Mouse (Mus musculus) liver, embryonic 16.5 days (tissue): Measurements from ENCODE around the gene Fcgbp. TPM values are rescaled to one million over a fixed set of nuclear protein-coding genes. Genes with fewer than 3 reads are reported as not detected.
"Not testable (repeated sequence)": the region's sequence is repeated elsewhere in the genome, so short reads cannot be mapped to it uniquely, and the experiment has no call there.

Source experiments
- ATAC-seq: fragments of 200-750 bp; cut with Nextera tagmentation; 2 replicates; pipeline ENCODE4 v1.8.0; 2017; ENCODE audit warnings: low read depth, mild to moderate bottlenecking, moderate number of reproducible peaks, moderate library complexity
- H3K27ac ChIP-seq: fragments of 300-500 bp; sonication (generic); 2 replicates; pipeline ENCODE4 v1.5.1; 2014; ENCODE audit warnings: mild to moderate bottlenecking, low read length
- H3K27me3 ChIP-seq: fragments of 300-500 bp; sonication (generic); 2 replicates; pipeline ENCODE4 v1.6.1; 2014; ENCODE audit warnings: low read depth, low read length, mixed read lengths; ENCODE audit not compliant: control insufficient read depth, insufficient read depth
- H3K36me3 ChIP-seq: fragments of 300-500 bp; sonication (generic); 2 replicates; pipeline ENCODE4 v1.6.1; 2014; ENCODE audit warnings: mild to moderate bottlenecking; ENCODE audit not compliant: control insufficient read depth, insufficient read depth
- H3K4me1 ChIP-seq: fragments of 300-500 bp; sonication (generic); 2 replicates; pipeline ENCODE4 v1.6.1; 2014; ENCODE audit warnings: low read depth, low read length, mixed read lengths; ENCODE audit not compliant: control insufficient read depth
- H3K4me2 ChIP-seq: fragments of 300-500 bp; sonication (generic); 2 replicates; pipeline ENCODE4 v1.6.1; 2014; ENCODE audit warnings: low read depth, low read length, mixed read lengths
- H3K4me3 ChIP-seq: fragments of 300-500 bp; sonication (generic); 2 replicates; pipeline ENCODE4 v1.5.1; 2014; ENCODE audit warnings: low read depth, mild to moderate bottlenecking, low read length
- H3K9ac ChIP-seq: fragments of 300-500 bp; sonication (generic); 2 replicates; pipeline ENCODE4 v1.6.1; 2014; ENCODE audit warnings: low read depth, low read length
- H3K9me3 ChIP-seq: fragments of 300-500 bp; sonication (generic); replicated peaks from 2 replicates; pipeline ENCODE4 v1.6.1; 2016; ENCODE audit warnings: low read length; ENCODE audit not compliant: control insufficient read depth
- WGBS: fragments of 180-500 bp; shearing (Covaris S2); extraction: QIAGEN DNeasy Blood & Tissue Kit; methylation state at CpG from one replicate; pipeline ENCODE4 v1.1.7; 2014; ENCODE audit not compliant: insufficient replicate concordance; 5-methylcytosine and 5-hydroxymethylcytosine counted together
- polyA plus RNA-seq: library from polyadenylated mRNA; unstranded; fragments of >200 nt; fragmentation: Nextera tagmentation; extraction: Ambion mirVana; gene quantifications from 2 replicates; pipeline ENCODE4 v1.2.1, GENCODE M21; 2015

Gene Fcgbp
- polyA plus RNA-seq, 1 experiment from 2014 or later, result 2.5 TPM

DNA sequence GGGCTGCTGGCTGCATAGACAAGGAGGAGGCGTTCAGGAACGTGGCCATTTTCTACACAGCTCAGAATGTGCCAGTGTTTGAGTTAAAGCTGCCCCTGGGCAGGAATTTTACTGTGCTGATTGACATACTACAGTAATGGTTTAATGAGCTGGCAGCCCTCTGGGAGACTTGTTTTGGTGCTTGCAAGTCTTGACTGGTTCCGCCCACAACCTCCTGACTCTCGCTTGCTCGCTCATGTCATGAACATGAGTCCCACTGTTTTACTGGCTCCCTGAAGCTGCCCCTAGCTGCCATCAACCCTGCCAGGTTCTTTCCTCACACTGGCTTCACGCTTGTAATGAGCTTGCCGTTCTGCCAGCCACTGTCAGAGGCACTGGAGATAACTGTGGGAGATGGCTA, 13.2 kb downstream of the Fcgbp start:
- 71% methylated on average over 7 of the region's 7 CpGs for WGBS
- Histone ChIP-seq H3K27me3 (no peaks in the 10 kb centered on the region), H3K27ac (no peak overlapping the region), H3K4me2 (no peak overlapping the region), H3K9ac (no peak overlapping the region), H3K9me3 (no peaks in the 10 kb centered on the region), H3K4me1 (no peaks in the 10 kb centered on the region), H3K36me3 (no peaks in the 10 kb centered on the region), H3K4me3 (no peak overlapping the region)
- no peak for ATAC-seq

DNA sequence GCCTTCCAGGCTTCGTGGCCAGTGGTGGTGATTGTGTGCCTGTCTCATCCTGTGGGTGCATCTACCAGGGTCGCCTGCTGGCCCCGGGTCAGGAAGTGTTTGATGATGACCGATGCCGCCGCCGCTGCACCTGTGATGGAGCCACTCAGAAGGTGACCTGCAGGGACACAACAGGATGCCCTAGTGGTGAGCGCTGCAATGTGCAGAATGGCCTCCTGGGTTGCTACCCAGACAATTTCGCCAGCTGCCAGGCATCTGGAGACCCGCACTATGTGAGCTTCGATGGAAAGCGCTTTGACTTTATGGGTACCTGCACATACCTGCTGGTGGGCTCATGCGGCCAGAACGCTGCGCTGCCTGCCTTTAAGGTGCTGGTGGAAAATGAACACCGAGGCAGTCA, 15.2 kb downstream of the Fcgbp start:
- no peak for ATAC-seq
- Histone ChIP-seq H3K4me2 (no peak overlapping the region), H3K4me3 (no peak overlapping the region), H3K9ac (no peak overlapping the region), H3K27me3 (no peaks in the 10 kb centered on the region), H3K36me3 (no peaks in the 10 kb centered on the region), H3K4me1 (no peaks in the 10 kb centered on the region), H3K27ac (no peak overlapping the region), H3K9me3 (no peaks in the 10 kb centered on the region)
- WGBS, result 68% methylated on average over 16 of the region's 16 CpGs

- no peak overlapping the region for H3K4me3 ChIP-seq
- no peak overlapping the region for H3K4me2 ChIP-seq
- no peak overlapping the region for H3K9ac ChIP-seq
- no peak for ATAC-seq
- H3K27me3 ChIP-seq, result no peaks in the 10 kb centered on the region
- H3K27ac ChIP-seq, result no peak overlapping the region
- 44% methylated on average over 11 of the region's 11 CpGs for WGBS
- no peaks in the 10 kb centered on the region for H3K36me3 ChIP-seq
- no peaks in the 10 kb centered on the region for H3K4me1 ChIP-seq
- no peaks in the 10 kb centered on the region for H3K9me3 ChIP-seq
Observed at GRCm38 (mm10) chr7:28093541-28093940, 22.5 kb downstream of the Fcgbp start.

DNA sequence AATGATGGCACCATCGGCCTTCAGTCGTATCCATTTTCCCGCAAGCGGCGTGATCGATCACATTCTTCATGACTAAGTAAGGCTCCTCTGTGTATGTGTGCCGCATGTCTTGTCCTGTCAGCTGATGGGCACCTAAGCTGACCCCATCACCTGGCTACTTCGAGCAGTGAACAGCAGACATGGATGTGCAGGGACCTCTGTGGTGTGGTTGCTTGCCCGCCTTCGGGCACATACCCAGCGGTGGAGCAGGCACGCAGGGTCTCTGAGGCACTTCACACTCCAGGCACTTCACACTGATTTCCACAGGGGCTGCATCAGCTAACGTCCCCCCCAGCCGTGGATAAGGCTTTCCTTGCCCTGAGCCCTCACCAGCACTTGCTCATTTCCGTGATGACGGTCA, 28.1 kb downstream of the Fcgbp start:
- no peak overlapping the region for H3K4me2 ChIP-seq
- no peak overlapping the region for H3K4me3 ChIP-seq
- H3K27me3 ChIP-seq, result no peaks in the 10 kb centered on the region
- no peak for ATAC-seq
- peaks cover 3% of the 10 kb centered on the region; the same call in 1 of the 2 replicates for H3K9me3 ChIP-seq
- 76% methylated on average over 16 of the region's 16 CpGs for WGBS
- H3K27ac ChIP-seq, result no peak overlapping the region
- no peaks in the 10 kb centered on the region for H3K4me1 ChIP-seq
- H3K36me3 ChIP-seq, result no peaks in the 10 kb centered on the region
- H3K9ac ChIP-seq, result no peak overlapping the region

GRCm38 (mm10) chr7:28100596-28101590, 29.9 kb downstream of the Fcgbp start:
- no peak overlapping the region for H3K9ac ChIP-seq
- ATAC-seq, result no peak
- no peak overlapping the region for H3K27ac ChIP-seq
- no peaks in the 10 kb centered on the region for H3K4me1 ChIP-seq
- H3K4me2 ChIP-seq, result no peak overlapping the region
- WGBS, result 55% methylated on average over 17 of the region's 17 CpGs
- H3K9me3 ChIP-seq, result peaks cover 3% of the 10 kb centered on the region; the same call in 1 of the 2 replicates
- no peaks in the 10 kb centered on the region for H3K36me3 ChIP-seq
- H3K4me3 ChIP-seq, result no peak overlapping the region
- no peaks in the 10 kb centered on the region for H3K27me3 ChIP-seq

GRCm38 (mm10) chr7:28102936-28103335, 31.9 kb downstream of the Fcgbp start:
- not testable (repeated sequence) for H3K27ac ChIP-seq, H3K4me2 ChIP-seq, H3K4me1 ChIP-seq, H3K9me3 ChIP-seq, H3K36me3 ChIP-seq, ATAC-seq, H3K9ac ChIP-seq, H3K4me3 ChIP-seq, H3K27me3 ChIP-seq
- WGBS, result 33% methylated on average over 4 of the region's 5 CpGs

GRCm38 (mm10) chr7:28104670-28105069, 33.6 kb downstream of the Fcgbp start:
- Histone ChIP-seq H3K27ac (no peak overlapping the region), H3K4me2 (no peak overlapping the region), H3K9me3 (no peaks in the 10 kb centered on the region), H3K4me3 (no peak overlapping the region), H3K27me3 (no peaks in the 10 kb centered on the region), H3K4me1 (no peaks in the 10 kb centered on the region), H3K36me3 (no peaks in the 10 kb centered on the region), H3K9ac (no peak overlapping the region)
- no peak for ATAC-seq
- whole genome bisulfite sequencing, result 7% methylated on average over 23 of the region's 23 CpGs

- Histone ChIP-seq H3K4me1 (no peaks in the 10 kb centered on the region), H3K36me3 (no peaks in the 10 kb centered on the region), H3K9me3 (no peaks in the 10 kb centered on the region), H3K27ac (no peak overlapping the region), H3K9ac (no peak overlapping the region), H3K4me3 (no peak overlapping the region), H3K27me3 (no peaks in the 10 kb centered on the region), H3K4me2 (no peak overlapping the region)
- no peak for ATAC-seq
- WGBS, result 73% methylated on average over 11 of the region's 11 CpGs
Observed at GRCm38 (mm10) chr7:28106241-28106640, 35.2 kb downstream of the Fcgbp start.

DNA sequence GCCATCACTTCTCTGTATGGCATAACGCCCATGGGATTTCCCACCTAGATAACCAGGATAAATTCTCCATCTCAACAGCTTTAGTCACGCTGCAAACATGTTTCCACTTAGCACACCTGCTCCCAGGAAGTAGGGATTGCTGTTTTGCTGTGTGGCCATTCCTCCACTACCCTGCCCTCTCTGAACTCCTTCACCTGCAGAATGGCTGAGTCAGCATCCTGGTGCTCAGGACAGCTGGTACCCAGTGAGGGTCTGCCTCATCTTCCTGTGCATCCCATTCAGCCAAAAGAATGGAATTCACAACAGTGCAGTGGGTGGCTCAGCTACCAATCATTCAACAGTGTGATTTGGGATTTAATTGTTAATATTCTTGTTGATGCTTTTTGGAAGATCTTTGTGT, 43.6 kb downstream of the Fcgbp start:
- no peak for ATAC-seq
- H3K9me3 ChIP-seq, result no peaks in the 10 kb centered on the region
- no peaks in the 10 kb centered on the region for H3K27me3 ChIP-seq
- WGBS, result 61% methylated on average over 2 of the region's 2 CpGs
- no peak overlapping the region for H3K4me2 ChIP-seq
- H3K9ac ChIP-seq, result no peak overlapping the region
- no peak overlapping the region for H3K4me3 ChIP-seq
- no peaks in the 10 kb centered on the region for H3K4me1 ChIP-seq
- no peak overlapping the region for H3K27ac ChIP-seq
- H3K36me3 ChIP-seq, result no peaks in the 10 kb centered on the region
